Mouse (Mus musculus) heart, postnatal 0 days (tissue): ENCODE results near the gene Maml2.

Source experiments
- CTCF ChIP-seq: IDR thresholded peaks from 2 replicates; pipeline ENCODE4 v1.5.1; 2016; ENCODE audit warnings: antibody characterized with exemption, control low read depth, low read depth
- EP300 ChIP-seq: IDR thresholded peaks from 2 replicates; pipeline ENCODE4 v1.6.1; 2016; ENCODE audit warnings: antibody characterized with exemption, low read depth

- no peak for TF ChIP-seq CTCF
- TF ChIP-seq EP300: 0 out of 2 replicates have a peak, but pooled peaks have one; percentile 34
Observed at GRCm38 (mm10) chr9:13703100-13703499, 405.3 kb downstream of the Maml2 start.
